Mouse (Mus musculus) megakaryocyte-erythroid progenitor cell, adult 5-6 weeks (primary cell): ENCODE results near the gene Rpl3l. TPM values are rescaled to one million over a fixed set of nuclear protein-coding genes. Genes with fewer than 3 reads are reported as not detected.

Experiments used
- ATAC-seq: replicated peaks from 2 replicates; pipeline ENCODE4 v1.8.0; 2016; ENCODE audit warnings: mild to moderate bottlenecking, inconsistent platforms; ENCODE audit not compliant: severe bottlenecking, poor library complexity, low FRiP score, low TSS enrichment
- total RNA-seq, 2 experiments: library from RNA; stranded (forward) in 1 of 2; stranded (reverse) in 1 of 2; fragments of 200-1000, 215-1000 nt in 1 of 2; fragments of >200 nt in 1 of 2; fragmentation: Nextera tagmentation in 1 of 2; gene quantifications; 2 replicates each; pipeline ENCODE4 v1.2.3; 2014 to 2017

Gene Rpl3l
- 0.76 TPM in 1 of 2 replicates, not detected in the other for total RNA-seq (2014; fragmentation: Nextera tagmentation)
- total RNA-seq (2017), result 2.0 TPM in 1 of 2 replicates, not detected in the other

DNA sequence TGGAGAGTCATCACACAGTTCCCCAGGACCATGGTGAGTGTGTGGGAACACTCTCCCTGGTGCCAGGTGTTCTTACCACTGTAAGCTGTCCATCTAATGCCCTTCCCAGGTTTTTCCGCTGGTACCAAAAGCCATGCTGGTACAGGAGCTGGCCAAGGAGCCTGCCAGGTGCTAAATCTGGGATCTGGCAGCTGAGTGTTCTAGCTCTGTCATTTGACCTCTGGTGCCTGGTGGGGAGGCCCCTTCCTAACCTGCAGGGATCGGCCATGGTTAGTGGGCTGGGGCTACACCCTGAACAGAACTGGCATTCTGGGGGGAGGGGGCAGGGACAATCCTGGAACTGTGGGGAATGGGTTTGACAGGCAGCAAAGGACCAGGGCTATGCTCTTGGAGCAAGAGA is at the start of gene Rpl3l:
TSS of gene Rpl3l (plus strand) at position 203 of the 400 bp plus-strand sequence.
- ATAC-seq, result no peak

DNA sequence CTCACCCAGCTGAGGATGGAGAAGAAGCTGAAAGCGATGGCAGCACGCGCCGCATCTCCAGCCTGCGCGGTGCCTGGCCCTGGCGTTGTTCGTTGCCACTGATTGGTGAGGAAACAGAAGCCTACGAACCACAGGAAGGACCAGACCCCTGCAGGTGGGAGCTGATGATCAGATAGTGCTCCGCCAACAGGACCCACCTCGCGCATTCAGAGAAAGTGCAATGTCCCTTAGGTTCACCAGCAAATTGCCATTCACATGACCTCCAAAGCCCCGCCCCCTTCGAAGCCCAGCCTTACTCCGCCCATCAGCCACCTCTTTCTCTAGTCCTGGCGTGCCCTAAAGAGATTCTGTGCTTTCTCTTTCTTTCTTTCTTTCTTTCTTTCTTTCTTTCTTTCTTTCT is 41.1 kb upstream of the Rpl3l start:
- ATAC-seq, result peak; percentile 21; the same call in 1 of the 2 replicates

DNA sequence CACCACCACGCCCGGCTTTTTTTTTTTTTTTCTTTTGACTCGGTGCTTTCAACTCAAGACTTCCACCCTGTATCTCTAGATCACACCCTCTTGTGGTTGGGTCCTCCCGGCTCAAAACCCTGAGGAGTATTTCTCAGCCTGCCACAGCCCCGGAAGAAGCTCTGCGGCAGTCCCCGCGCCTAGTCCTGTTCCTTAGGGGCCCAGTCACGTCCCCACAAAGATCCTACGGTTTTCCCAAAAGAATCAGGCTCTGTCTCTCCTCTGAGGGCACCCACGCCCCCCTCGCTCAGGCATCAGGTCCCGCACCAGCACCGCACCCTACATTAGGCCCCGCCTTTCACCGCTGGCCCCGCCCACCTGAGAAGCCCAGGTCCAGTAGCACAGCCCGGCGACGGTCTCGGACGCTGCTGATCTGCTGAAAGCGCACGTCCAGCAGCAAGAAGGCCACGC is 40.4 kb upstream of the Rpl3l start:
- peak; percentile 66 for ATAC-seq

DNA sequence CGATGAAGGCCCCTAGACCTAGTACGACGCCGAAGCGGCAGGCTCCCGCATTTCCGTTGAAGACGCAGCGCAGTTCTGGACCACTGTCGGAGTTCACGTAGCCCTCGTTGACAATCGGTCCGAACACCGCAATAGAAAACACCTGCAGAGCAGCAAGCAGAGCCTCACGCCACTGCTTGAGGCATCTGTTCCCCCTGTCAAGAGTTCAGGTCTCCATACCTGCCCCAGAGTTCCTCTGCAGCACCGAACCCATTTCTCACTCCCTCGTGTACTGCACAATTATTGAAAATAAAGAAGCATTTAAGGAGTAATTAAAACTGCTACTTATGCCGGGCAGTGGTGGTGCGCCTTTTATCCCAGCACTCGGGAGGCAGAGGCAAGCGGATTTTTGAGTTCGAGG is 40.0 kb upstream of the Rpl3l start:
- no peak for ATAC-seq

DNA sequence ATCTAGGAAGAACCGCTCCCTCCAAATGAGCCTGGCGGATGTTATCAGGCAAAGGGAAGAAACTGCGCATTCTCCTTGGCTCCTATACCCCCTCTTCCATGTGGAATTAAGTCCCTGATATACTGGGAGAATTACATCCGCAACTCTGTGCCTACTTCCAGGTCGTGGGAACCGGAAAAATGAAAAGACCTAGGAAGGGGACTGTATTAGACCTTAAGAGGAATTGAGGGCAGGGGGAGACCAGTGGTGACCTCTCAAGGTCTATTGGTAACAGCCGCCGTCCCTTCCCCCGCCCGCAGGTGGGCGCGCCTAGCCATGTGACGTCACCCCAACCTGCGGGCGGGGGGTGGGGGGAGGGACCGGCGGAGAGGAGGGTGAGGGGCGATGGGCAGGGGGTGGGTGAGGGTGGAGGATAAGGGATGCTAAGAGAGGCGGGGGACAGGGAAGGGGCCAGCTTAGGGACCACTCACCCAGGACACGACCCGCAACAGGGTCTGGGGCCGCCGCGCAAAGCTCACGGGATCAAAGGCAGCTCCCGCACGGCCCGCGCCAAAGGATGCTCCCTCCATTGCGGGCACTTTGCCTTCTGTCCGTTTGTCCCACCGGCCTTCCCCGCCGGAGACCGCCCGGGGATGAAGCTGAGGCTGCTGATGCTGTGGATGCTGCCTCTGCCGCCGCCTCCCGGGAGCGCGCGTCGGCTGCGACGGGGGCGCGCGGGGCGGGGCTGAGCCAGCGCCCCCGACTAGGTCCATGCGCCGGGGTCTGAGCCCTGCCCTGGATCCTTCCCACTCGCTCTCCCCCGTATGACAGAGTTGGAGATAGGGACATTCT is 38.2 kb upstream of the Rpl3l start, which contains the start of gene Syngr3:
TSS of gene Syngr3 (minus strand) at position 705 of the 831 bp plus-strand sequence.
- ATAC-seq, result no peak

DNA sequence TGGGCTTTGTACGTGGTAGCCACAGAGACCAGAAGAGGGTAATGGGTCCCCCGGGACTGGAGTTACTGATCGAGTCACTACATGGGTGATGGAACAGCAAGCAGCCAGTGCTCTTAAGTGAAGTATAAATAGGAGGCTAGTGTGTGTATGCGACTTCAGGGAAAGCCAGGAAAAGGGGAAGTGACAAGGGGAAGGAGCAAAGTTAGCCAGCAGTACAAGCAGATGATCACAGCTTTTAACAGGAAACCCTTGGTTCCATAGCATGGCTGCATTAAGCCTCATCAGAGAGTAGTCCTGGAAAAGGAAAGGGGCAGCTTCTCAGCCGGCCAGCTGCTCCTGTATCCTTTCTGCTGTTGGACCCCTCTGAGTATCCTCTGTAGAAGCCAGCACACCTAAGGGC is 35.2 kb upstream of the Rpl3l start:
- ATAC-seq, result no peak

DNA sequence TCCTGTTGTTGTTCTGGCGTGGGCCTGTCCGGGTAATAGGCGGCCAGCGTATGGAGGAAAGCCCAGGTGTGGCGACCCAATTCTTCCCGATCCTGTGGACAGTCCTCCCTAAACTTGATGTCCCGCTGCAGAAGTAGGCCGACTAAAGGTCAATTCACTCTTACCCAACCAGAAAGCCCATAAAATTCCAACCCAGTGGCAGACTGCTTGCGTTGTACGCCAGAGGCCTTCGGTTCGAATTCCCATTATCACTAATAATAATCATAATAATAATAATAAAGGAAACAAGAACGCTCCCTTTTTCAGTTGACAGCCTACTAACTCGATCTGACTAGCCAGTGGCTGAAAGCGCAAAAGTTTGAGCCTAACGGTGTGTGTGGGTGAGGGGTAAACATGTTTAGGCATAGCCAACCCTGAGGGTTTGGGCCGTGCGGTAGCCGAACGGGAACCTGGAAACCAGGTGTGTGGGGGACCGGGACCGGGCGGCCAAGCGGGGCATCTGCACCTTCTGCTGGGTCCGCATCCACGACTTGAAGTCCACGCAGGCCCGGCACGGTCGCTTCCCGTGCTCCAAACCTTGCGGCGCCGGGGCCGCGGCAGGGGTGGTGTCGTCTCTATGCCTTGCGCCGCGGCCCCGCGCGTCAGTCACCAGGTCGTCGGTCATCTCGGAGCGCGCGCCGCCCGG is 32.2 kb upstream of the Rpl3l start:
- peak; percentile 4; the same call in 1 of the 2 replicates for ATAC-seq

DNA sequence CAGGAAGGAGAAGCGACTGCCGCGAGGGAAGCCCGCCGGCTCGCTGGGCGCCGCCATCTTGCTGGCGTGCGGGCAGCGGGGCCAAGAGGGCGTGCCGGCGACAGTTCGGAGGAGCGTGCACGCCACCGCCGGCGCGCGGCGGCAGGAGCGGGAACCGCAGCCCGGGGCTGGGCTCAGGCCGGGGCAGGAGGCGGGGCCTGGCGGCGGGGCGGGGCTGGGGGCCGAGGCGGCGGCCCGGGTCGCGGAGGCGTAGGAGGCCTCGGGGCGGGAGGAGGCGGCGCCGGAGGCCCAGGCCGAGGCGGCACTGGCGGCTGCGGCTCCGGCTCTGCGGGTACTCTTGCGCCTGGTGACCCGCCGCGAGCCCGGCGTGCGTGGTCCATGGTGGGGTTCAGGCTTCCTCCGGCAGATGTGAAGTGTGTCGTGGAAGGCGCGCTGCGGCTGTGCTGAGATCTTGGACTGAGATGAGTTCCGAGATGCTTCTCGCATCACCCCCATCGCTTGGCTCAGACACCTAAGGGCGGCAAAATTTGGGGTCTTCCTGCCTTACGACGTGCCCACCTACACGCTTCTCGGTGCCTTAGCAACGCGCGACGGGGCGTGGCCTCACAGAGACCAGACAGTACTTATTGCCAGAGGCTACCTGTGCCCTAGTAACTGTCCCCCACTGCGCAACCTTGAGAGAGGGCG is 31.5 kb upstream of the Rpl3l start, which contains the start of the genes Gfer and Noxo1:
TSS of gene Gfer (minus strand) at position 146 of the 687 bp plus-strand sequence.
TSS of gene Noxo1 (plus strand) at position 224 of the 687 bp plus-strand sequence.
- peak; percentile 64 for ATAC-seq

DNA sequence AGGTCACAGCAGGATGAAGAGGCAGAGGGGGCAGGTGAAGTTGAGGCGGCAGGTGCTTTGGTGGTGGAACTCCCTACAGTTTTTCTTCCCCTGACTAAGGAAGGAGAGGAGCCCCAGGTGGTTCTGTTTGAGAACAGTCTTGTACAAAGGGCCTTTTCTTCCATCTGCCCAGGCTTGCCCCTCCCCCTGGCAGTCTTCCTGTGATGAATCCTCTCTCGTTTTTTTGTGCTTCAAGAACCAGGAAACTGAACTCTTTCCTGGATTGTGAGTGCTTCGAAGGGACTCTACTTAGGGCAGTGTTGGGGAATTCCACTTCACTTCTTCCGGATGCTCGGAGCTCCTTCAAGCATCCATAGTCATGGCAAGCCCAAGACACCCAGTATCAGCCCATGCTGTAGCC is 29.6 kb upstream of the Rpl3l start:
- ATAC-seq, result no peak

DNA sequence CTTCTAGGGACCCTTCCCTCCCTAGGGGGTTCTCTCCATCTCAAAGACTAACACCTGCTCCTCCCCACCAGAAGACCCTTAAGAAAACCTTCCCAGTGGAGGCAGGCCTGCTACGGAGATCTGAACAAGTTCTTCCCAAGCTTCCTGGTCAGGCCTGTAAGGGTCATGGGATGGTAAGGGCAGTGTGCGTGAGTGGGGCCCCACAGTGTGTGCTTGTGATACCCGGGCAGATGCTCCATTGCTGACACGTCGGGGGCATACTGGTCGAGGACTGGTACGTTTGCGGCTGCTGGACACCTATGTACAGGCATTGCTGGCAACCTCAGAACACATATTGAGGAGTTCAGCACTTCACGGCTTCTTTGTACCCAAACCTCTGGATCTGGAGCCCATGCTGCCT is 28.9 kb upstream of the Rpl3l start:
- ATAC-seq, result no peak

DNA sequence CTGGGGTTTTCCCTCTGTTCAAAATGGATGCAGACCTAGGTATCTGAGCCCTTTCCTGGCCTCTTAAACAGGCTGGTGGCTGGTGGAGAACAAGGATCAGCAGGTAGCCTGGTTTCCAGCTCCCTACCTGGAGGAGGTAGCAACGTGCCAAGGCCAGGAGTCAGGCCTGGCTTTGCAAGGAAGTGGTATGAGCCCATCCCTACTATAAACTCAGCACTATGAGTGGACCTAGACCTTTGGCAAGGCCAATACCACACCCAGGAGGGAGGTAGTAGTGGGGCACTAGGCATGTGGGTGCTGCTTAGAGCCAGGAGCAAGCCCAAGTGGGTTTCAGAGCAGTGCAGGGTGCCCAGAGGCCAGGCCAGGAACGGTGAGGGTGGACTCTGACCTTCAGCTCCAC is 28.1 kb upstream of the Rpl3l start:
- ATAC-seq, result no peak

DNA sequence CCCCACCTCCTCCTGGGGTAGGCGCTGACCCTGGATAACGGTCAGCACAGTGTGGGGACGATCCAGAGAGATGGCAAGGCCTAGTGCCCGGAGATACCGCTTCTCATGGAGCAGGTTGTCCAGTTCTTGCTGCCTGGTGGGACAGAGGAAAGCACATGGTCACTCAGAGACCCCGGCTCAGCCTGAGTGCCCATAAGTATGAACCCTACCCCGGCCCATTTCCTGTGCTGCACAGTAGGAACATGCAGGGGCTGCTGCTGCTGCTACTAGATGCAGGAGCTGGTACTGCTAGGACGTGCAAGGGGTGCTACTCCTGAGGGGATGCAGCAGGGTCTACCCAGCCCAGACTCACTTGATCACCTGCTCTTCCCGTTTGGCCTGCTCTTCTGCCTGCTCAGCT is 26.4 kb upstream of the Rpl3l start:
- no peak for ATAC-seq

DNA sequence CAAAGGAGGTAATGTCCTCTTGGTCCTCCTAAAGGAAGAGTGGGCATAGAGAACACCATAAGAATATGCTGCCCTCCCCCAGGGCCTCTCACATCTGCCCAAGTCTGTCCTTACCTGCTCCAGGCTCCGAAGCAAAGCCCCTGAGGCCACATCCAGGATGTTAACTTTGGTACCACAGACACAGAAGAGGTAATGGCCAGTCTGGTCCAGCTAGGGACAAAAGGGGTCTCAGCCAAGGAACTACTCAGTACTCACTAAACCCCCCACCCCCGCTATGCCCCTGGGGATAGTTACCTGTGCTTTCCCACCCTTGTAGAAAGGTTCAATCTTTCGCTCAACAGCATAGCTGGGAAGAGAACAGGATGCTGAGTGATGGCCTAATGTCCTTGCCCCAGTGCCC is 21.8 kb upstream of the Rpl3l start:
- no peak for ATAC-seq

DNA sequence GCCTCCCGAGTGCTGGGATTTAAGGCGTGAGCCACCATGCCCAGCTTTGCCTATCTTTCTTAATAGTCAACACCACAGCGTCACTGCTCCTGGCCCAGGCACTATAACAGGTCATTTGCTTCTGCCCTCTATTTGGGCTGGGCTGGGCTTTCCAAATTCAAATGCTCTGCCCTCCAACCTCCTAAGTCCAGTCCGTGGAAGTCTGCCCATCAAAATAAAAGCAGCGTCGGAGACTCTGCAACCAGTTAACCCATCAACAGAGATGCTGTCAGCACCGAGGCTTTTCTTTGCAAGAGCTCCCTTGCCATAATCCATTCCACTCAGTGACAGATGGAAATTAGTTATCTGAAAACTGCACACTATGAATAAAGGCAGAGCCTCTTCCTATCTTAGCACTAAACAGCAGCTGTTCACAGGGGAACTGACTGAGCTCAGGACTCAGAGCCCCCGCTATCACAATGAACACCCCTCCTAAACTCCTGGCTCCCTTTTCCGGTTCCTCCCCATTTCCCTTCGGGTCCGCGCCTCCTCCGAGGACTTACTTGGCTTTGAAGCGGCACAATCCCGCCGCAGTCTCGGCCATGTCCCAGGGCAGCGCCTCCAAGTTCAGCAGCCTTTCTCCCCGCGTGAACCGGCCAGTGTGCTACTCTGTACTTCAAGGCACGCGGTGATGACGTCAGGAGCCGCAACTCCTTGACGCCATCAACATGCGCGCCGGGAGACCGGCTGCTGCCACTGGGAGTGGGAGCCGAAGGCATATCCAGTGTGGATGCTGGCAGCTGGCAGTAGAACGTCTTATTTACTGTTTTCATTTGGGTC is 20.4 kb upstream of the Rpl3l start, which contains the start of gene Tbl3:
TSS of gene Tbl3 (minus strand) at position 679 of the 819 bp plus-strand sequence.
- ATAC-seq, result peak; percentile 75

DNA sequence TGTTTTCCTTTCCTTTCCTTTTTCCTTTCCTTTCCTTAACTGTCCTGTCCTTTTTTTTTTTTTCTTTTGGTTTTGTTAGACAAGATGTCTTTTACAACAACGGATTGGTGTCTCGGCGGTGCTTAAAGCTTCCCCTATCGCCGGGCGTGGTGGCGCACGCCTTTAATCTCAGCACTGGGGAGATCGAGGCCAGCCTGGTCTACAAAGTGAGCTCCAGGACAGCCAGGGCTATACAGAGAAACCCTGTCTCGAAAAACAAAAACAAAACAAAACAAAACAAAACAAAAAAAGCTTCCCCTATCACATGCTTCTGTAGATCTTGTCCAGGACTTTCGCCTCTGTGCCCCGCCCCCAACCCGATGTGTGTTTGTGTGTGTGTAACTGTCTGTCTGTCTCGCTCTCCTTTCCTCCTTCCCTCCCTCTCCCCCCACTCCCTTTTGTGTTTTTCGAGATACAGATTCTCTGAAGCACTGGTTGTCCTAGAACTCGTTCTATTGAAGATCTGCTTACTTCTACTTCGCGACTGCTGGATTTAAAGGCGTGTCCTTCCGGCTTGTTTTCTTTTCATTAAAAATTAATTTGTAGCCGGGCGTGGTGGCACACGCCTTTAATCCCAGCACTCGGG is 19.7 kb upstream of the Rpl3l start:
- no peak for ATAC-seq

DNA sequence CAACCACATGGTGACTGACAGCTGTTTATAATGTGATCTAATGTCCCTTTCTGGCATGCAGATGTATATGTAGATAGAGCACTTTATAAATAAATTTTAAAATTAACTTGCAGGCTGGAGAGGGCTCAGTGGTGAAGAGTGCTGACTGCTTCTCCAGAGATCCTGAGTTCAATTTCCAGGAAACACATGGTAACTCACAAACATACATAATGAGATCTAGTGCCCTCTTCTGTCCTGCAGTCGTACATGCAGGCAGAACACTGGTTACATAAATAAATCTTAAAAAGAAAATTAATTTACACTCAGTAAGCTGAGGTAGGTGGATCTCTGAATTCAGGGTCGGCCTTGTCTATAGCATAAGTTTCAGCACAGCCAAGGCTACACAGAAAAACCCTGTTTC is 19.0 kb upstream of the Rpl3l start:
- 0 out of 2 replicates have a peak, but pooled peaks have one; percentile 11 for ATAC-seq

DNA sequence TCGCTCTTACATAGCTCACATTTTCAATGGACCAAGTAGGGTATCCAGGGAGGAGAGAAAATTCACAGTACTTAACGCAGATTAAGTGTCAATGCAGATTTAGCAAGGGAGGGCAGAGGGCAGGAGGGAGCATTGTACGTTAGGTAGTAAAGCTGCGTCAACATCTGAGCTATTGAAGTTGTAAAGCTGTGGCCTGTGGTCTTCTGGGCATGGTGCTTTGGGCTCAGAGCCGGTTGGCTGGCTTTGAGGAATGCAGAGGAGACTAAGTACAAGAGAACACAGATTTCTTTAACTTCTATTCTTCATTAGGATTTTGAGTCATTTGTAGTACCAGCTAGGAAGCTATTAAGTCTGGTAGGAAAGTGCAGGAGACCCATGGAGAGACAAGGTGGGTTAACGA is 12.1 kb upstream of the Rpl3l start:
- ATAC-seq, result no peak

DNA sequence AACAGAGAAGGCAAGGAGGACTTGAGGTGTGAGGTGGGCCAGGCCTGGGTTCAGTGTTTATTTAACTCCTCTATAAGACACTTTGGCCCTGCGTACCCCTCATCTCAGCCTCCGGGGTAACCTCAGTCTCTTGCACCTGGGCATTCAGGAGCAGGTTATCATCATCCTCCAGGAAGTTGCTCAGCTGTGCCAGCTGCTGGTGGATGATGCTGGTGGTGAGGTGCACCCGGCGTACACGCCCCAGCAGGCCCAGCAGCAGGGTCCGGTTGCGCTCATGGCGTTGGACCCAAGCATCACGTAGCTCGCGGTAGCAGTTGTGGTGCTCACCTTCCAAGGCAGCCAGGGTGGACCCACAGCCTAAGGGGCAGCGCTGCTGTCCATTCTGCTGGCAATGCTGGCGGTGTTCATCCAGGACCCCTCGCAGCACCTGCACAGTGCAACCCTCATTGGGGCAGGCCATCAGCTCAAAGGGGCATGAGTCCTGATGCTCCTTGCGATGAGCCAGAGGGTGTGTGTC is 11.4 kb upstream of the Rpl3l start:
- ATAC-seq, result no peak
